7 mouse cellular contexts compared by ENCODE assay signal in the genomic region with DNA sequence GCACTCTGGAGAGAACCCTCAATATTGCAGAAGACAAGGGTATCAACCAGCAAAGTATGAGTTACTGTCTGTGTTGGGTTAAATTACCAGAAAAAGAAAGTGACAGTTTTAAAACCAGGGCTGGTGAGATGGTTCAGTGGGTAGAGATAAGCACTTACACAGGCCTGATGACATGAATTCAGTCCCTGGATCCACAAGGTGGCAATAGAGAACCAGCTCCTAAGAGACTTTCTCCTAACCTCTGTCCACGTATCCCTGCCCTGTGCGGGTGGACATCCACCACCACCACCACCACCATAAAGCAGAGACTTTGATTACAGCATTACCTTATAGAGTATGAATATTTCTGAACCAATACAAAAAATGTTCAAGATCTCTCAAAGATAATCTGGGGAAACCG. TPM values are rescaled to one million over a fixed set of nuclear protein-coding genes. Genes with fewer than 3 reads are reported as not detected.
DNase-seq lines count a peak whose midpoint lies in the region.

No protein-coding gene starts in this region.

- DNase-seq in kidney, adult 11 months: peak; percentile 6
- no peak for DNase-seq in kidney, adult 18-20 months
- DNase-seq in NIH3T3 (ENCODE audit: low read depth): peak; percentile 14
- peak; percentile 35 for DNase-seq in embryo, embryonic 10.5 days (ENCODE audit: low spot score)
- DNase-seq in naive thymus-derived CD4-positive, alpha-beta T cell, adult 2 months (ENCODE audit: low read depth): peak; percentile 15
- DNase-seq in layer of hippocampus, postnatal 10 days (ENCODE audit: low spot score in 2 of 2): no peak
- no peak for DNase-seq in gastrocnemius, adult 8-10 months (ENCODE audit: low spot score in 2 of 2)

RNA-seq across cellular contexts. Expression of gene Prdm10, which starts 51.6 kb away (rescaled TPM):
- 10 to 100 TPM; 15.5 to 18.8 TPM for total RNA-seq in layer of hippocampus, postnatal 10 days (2021)
- total RNA-seq in gastrocnemius, adult 8-10 months (2022): 1 to 10 TPM; 3.7 to 5.1 (median 3.7) TPM

RNA-seq across cellular contexts. Expression of gene Nfrkb, which starts 54.1 kb away (rescaled TPM):
- 10 to 100 TPM; 35.5 to 38.3 TPM for total RNA-seq in layer of hippocampus, postnatal 10 days (2021)
- 10 to 100 TPM in 2 of 4 experiments, 1 to 10 TPM in 2; 7.8 to 10.4 (median 9.4) TPM for total RNA-seq in gastrocnemius, adult 8-10 months (2022)

Comparison
In these comparisons a context has a peak if more than half of its experiments do, and no peak if none do; other contexts are left out.
1. DNase-seq: peak in kidney, adult 11 months (single experiment), NIH3T3 (single experiment), embryo, embryonic 10.5 days (single experiment) and naive thymus-derived CD4-positive, alpha-beta T cell, adult 2 months (single experiment); none in kidney, adult 18-20 months (single experiment), layer of hippocampus, postnatal 10 days (0 of 2) and gastrocnemius, adult 8-10 months (0 of 2).